Mouse (Mus musculus) lung, embryonic 14.5 days (tissue): ENCODE results near the gene Gm26938. TPM values are rescaled to one million over a fixed set of nuclear protein-coding genes. Genes with fewer than 3 reads are reported as not detected.

ENCODE experiments used
- ATAC-seq: fragments of 200-750 bp; cut with Nextera tagmentation; 2 replicates; pipeline ENCODE4 v1.8.0; 2017; ENCODE audit warnings: mild to moderate bottlenecking, moderate TSS enrichment, moderate library complexity; ENCODE audit not compliant: insufficient read depth
- DNase-seq: peaks from one replicate; pipeline ENCODE4 v3.0.0-alpha.2; 2015
- H3K27ac ChIP-seq: fragments of 300-500 bp; sonication (generic); 2 replicates; pipeline ENCODE4 v1.5.1; 2014; ENCODE audit warnings: low read depth, mild to moderate bottlenecking, moderate library complexity
- H3K27me3 ChIP-seq: fragments of 300-500 bp; sonication (generic); 2 replicates; pipeline ENCODE4 v1.6.1; 2014; ENCODE audit warnings: low read length, control low read depth; ENCODE audit not compliant: insufficient read depth
- H3K36me3 ChIP-seq: fragments of 300-500 bp; sonication (generic); 2 replicates; pipeline ENCODE4 v1.6.1; 2014; ENCODE audit warnings: control low read depth; ENCODE audit not compliant: insufficient read depth
- H3K4me1 ChIP-seq: fragments of 300-500 bp; sonication (generic); 2 replicates; pipeline ENCODE4 v1.6.1; 2014; ENCODE audit warnings: antibody characterized with exemption, control low read depth; ENCODE audit not compliant: insufficient read depth
- H3K4me2 ChIP-seq: fragments of 300-500 bp; sonication (generic); 2 replicates; pipeline ENCODE4 v1.6.1; 2014; ENCODE audit warnings: mild to moderate bottlenecking
- H3K4me3 ChIP-seq: fragments of 300-500 bp; sonication (generic); 2 replicates; pipeline ENCODE4 v1.5.1; 2014; ENCODE audit warnings: low read depth, low read length
- H3K9ac ChIP-seq: fragments of 300-500 bp; sonication (generic); 2 replicates; pipeline ENCODE4 v1.6.1; 2014
- H3K9me3 ChIP-seq: fragments of 300-500 bp; sonication (generic); 2 replicates; pipeline ENCODE4 v1.6.1; 2016; ENCODE audit warnings: low read depth, low read length, control low read depth
- CTCF ChIP-seq: IDR thresholded peaks from 2 replicates; pipeline ENCODE4 v1.5.1; 2016; ENCODE audit warnings: antibody characterized with exemption, low read depth
- WGBS: fragments of 180-500 bp; shearing (Covaris S2); extraction: QIAGEN DNeasy Blood & Tissue Kit; methylation state at CpG from one replicate; pipeline ENCODE4 v1.1.7; 2014; 5-methylcytosine and 5-hydroxymethylcytosine counted together
- polyA plus RNA-seq: library from polyadenylated mRNA; unstranded; fragments of >200 nt; fragmentation: Nextera tagmentation; extraction: Ambion mirVana; gene quantifications from 2 replicates; pipeline ENCODE4 v1.2.1, GENCODE M21; 2014

Gene Gm26938
- polyA plus RNA-seq, 1 experiment from 2014 or later, result not detected

DNA sequence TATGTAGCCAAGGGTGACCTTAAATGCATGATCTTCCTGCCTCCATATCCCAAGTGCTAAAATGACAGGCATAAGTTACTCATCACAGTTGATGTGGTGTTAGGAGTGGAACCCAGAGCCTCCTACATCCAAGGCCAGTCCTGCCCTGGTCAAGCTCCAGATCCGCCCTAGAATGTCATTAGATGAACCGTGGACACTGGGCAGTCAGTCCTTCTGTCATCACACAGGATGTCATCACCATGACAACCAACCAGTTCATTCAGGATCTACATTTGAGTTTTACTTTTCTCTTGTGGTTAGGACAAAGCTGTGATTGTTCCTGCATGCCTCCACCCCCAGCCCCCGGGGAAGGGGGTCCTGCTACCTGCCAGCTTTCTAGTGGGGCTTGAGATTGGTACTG lies 12.9 kb upstream of the Gm26938 start:
- DNase-seq, result peak; percentile 15

DNA sequence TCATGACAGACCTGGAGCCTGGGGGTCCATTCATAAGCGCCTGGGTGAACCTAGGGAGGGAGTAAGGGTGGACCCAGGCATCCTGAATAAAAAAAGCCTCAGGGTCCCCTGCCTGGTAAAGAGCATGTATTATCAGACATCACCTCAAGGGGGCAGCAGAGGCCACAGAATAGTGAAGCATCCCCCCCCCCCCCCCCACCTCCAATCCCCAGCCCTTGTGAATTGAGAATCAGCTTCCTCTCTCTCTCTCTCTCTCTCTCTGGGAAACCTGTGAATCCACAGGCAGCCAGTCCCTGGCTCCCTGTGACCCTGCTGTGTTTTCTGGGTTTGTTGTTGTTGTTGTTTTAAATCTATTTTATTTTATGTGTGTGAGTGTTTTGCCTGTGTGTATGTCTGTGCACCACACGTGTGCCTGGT lies 12.3 kb upstream of the Gm26938 start:
- Histone ChIP-seq H3K27me3 (no peaks in the 10 kb centered on the region), H3K4me1 (no peaks in the 10 kb centered on the region), H3K36me3 (no peaks in the 10 kb centered on the region), H3K4me3 (no peak overlapping the region), H3K27ac (no peak overlapping the region), H3K9me3 (no peaks in the 10 kb centered on the region), H3K4me2 (no peak overlapping the region), H3K9ac (no peak overlapping the region)
- TF ChIP-seq CTCF, result peak; percentile 60
- WGBS, result 12% methylated on average over 2 of the region's 2 CpGs
- DNase-seq (peak; percentile 88), ATAC-seq (peak; percentile 30; the same call in 1 of the 2 replicates)

More for the DNA sequence above, 12.9 kb upstream of the Gm26938 start:
- H3K4me2 ChIP-seq, result no peak overlapping the region
- TF ChIP-seq CTCF, result no peak
- H3K4me3 ChIP-seq, result no peak overlapping the region
- ATAC-seq, result peak; percentile 48; the same call in 1 of the 2 replicates
- H3K4me1 ChIP-seq, result no peaks in the 10 kb centered on the region
- H3K36me3 ChIP-seq, result no peaks in the 10 kb centered on the region
- H3K9me3 ChIP-seq, result no peaks in the 10 kb centered on the region
- H3K9ac ChIP-seq, result no peak overlapping the region
- 33% methylated on average over 3 of the region's 3 CpGs for WGBS
- H3K27ac ChIP-seq, result no peak overlapping the region
- no peaks in the 10 kb centered on the region for H3K27me3 ChIP-seq

DNA sequence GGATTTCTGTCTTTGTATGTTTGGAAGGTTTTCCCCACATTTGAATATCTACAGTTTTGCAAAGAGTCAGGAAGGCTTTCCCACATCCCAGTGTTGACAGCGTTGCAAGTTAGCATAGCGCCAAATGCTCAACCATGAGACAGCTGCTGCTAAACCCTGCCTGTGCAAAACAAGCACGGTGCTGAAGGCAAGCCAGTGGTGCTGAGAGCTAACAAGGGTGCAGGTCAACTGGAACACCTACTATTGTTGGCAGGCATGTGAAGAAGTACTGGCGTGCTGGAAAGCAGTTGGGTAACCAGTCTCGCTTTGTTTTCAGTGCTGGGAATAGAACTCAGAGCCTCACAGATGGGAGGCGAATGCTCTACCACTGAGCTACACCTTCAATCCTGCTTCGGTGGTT lies 9.5 kb upstream of the Gm26938 start:
- ATAC-seq (no peak), DNase-seq (no peak)
- Histone ChIP-seq H3K9ac (no peak overlapping the region), H3K9me3 (no peaks in the 10 kb centered on the region), H3K36me3 (no peaks in the 10 kb centered on the region), H3K4me3 (no peak overlapping the region), H3K4me2 (no peak overlapping the region), H3K4me1 (no peaks in the 10 kb centered on the region), H3K27ac (no peak overlapping the region), H3K27me3 (no peaks in the 10 kb centered on the region)
- 75% methylated on average over 7 of the region's 7 CpGs for WGBS
- TF ChIP-seq CTCF, result no peak

DNA sequence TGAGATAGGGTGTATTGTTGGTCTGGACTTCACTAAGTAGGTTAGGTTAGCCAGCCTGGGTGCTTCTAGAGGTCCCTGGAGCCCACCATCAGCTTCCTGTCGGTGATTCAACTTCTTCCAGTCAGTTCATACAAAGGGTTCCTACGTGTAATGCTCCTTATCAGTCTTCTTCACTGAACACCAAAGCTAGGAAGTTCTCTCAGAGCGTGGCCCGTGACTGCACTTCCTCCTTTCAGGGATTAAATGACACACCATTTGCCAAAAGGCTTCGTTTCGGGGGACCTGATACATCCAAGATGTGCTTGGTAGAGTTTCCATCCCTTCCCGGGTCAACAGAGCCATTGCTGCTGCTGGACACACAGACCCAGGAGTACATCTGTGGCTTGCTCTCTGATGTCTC lies 5.9 kb upstream of the Gm26938 start:
- Histone ChIP-seq H3K36me3 (no peaks in the 10 kb centered on the region), H3K27ac (no peak overlapping the region), H3K4me1 (no peaks in the 10 kb centered on the region), H3K9me3 (no peaks in the 10 kb centered on the region), H3K27me3 (no peaks in the 10 kb centered on the region), H3K9ac (no peak overlapping the region), H3K4me2 (no peak overlapping the region), H3K4me3 (no peak overlapping the region)
- ATAC-seq (no peak), DNase-seq (no peak)
- no peak for TF ChIP-seq CTCF
- WGBS, result 63% methylated on average over 7 of the region's 7 CpGs

DNA sequence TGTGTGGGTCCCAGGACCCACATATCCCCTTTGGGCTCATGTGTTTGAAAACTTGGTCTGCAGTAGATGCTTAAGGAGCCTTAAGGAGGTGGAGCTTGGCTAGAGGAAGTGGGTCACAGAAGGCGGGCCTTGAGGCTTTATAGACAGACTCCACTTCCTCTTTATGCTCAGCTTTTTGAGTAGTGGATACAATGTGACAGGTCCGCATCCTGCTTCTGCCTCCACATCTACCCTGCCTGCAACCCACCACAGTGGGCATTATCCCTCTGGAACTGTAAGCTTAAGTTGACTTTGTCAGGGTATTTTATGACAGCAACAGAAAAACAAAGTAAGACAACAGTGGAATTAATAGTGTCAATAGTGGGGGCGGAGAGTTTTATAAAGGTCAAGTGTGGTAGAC lies 4.5 kb upstream of the Gm26938 start:
- ATAC-seq, result no peak
- no peak for TF ChIP-seq CTCF
- Histone ChIP-seq H3K4me2 (no peak overlapping the region), H3K4me1 (0 out of 2 replicates have a peak, but pooled peaks cover 4% of the 10 kb centered on the region), H3K36me3 (no peaks in the 10 kb centered on the region), H3K9me3 (no peaks in the 10 kb centered on the region), H3K4me3 (no peak overlapping the region), H3K27me3 (no peaks in the 10 kb centered on the region), H3K27ac (no peak overlapping the region), H3K9ac (no peak overlapping the region)
- no peak for DNase-seq
- 80% methylated on average over 3 of the region's 3 CpGs for WGBS

DNA sequence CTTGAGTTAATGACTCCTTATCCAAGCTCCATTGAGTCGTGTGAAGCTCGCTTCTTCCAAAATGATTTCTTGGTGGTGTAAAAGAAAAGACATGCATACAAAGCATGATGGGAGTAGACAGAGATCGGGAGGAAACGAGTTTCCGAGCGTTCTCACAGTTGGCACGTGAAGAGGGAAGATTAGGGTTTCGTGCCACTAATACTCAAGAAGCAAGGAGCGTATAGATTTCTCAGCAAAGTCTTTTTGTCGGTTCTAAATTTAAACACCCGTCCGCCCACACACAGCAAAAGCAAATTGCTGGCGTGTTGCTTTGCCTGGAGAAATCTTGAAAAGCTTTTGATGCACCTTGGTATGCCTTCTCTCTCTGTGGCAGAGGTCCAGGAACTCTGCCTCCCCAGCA lies 3.2 kb upstream of the Gm26938 start:
- H3K4me3 ChIP-seq, result no peak overlapping the region
- TF ChIP-seq CTCF, result no peak
- DNase-seq (no peak), ATAC-seq (no peak)
- H3K36me3 ChIP-seq, result peaks cover 4% of the 10 kb centered on the region; the same call in 1 of the 2 replicates
- no peak overlapping the region for H3K4me2 ChIP-seq
- H3K9me3 ChIP-seq, result no peaks in the 10 kb centered on the region
- no peaks in the 10 kb centered on the region for H3K27me3 ChIP-seq
- no peak overlapping the region for H3K9ac ChIP-seq
- H3K4me1 ChIP-seq, result 0 out of 2 replicates have a peak, but pooled peaks cover 5% of the 10 kb centered on the region
- no peak overlapping the region for H3K27ac ChIP-seq
- 72% methylated on average over 13 of the region's 13 CpGs for WGBS

DNA sequence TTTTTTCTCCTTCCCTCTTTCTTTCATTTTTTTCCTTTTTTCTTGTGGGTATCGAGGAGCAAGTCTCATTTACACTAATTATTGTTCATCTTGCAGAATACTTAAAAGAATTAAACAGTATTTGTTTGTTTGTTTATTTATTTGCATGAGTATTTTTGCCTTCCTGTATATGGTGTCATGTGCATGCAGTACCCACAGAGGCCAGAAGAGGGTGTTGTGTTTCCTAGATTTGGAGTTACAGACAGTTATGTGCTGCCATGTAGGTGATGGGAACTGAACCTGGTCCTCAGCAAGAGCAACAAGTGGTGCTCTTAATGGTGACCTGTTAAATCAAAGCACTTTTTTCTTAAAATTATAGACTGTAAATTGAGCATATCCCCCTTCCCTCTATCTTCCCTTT lies 1.4 kb upstream of the Gm26938 start:
- no peak for ATAC-seq
- peak; percentile 57 for TF ChIP-seq CTCF

More for the DNA sequence above, 1.4 kb upstream of the Gm26938 start:
- WGBS, result 91% methylated on average over 1 of the region's 1 CpGs
- H3K27ac ChIP-seq, result no peak overlapping the region
- DNase-seq, result no peak
- H3K36me3 ChIP-seq, result peaks cover 21% of the 10 kb centered on the region; the same call in 1 of the 2 replicates
- no peak overlapping the region for H3K9ac ChIP-seq
- H3K4me2 ChIP-seq, result no peak overlapping the region
- H3K27me3 ChIP-seq, result no peaks in the 10 kb centered on the region
- no peaks in the 10 kb centered on the region for H3K9me3 ChIP-seq
- 0 out of 2 replicates have a peak, but pooled peaks cover 5% of the 10 kb centered on the region for H3K4me1 ChIP-seq
- H3K4me3 ChIP-seq, result no peak overlapping the region
